Mouse (Mus musculus) cerebellum, adult 18-20 months (tissue): ENCODE measurements at regions not wholly inside any gene's neighbourhood (a gene's known extent, or its start where the extent isn't known, plus 50 kb on each side); places are given as distances from the start of the nearest gene placed in this dataset.

Experiments
- DNase-seq, 2 experiments: peaks; one replicate each; pipeline ENCODE4 v3.0.0; 2021

DNA sequence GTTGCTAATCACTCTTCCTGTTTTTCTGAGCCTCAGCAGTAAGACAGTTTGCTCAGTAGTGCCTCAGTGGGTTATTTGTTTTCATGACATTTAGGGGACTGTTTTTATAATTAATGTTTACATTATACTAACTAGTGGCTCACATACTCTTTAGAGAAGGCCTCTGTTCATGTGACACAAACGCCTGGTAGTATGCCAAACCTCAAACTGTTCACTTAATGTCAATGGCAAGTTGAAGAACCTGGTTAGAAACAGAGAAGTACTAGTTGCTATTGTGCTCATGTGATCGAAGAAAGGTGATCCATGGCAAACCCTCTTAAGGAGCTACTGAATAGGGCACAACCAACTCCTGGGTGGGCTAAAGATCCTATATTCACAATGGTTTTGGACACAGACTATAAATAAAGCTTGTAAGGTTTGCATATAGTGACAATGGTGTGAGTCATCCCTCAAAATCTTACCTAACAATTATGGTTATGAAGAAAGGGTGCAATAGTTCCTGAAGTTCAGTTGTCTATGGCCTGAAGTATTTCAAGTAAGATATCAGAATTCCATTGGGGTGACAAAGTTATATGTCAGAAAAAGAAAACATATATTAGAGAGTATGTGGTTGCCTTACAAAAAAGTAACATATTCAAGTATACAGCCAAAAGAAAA is 340.1 kb upstream of the Dph6 start:
- DNase-seq = no peak

DNA sequence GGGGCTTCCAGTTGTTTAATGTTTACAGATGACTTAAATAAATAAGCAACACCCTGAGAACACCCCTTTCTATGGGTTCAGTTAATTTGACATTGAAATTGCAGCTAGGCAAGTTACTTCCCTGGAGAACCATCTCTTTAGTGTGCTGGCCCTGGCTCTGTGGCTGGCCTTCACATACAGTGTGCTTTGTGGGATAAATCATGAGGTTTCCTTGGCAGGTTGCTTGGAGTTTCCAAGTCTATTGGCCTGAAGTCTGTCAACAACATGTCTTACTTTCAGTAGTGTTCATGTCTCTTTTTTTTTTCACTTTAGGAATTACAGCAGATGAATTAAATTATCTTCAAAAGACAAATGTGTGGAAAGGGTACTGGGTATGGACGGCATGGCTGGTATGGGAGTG is 359.2 kb upstream of the Dph6 start:
- no peak for DNase-seq

- DNase-seq = no peak
Observed at GRCm38 (mm10) chr2:115026777-115027176, 372.0 kb upstream of the Dph6 start.

GRCm38 (mm10) chr2:115031134-115031533 is 376.4 kb upstream of the Dph6 start:
- no peak for DNase-seq

DNA sequence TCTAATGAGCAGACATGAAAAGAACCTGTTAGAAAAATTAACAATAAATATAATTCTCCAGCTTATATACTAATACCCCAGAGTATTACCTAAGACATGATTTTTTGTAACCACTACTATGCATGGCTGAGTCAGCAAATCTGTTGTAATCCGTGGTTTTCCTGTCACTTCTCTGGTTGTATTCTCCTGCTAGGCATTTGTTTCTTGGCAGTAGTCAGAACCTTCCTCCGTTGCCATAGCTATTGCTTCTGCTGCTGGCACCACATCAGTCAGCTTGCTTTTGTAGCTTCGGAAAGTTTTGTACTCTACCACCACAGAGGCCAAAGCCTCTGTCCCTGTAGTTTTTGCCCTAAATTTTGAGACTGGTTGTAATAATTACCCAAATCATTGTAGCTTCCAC is 381.4 kb upstream of the Dph6 start:
- DNase-seq = no peak

DNA sequence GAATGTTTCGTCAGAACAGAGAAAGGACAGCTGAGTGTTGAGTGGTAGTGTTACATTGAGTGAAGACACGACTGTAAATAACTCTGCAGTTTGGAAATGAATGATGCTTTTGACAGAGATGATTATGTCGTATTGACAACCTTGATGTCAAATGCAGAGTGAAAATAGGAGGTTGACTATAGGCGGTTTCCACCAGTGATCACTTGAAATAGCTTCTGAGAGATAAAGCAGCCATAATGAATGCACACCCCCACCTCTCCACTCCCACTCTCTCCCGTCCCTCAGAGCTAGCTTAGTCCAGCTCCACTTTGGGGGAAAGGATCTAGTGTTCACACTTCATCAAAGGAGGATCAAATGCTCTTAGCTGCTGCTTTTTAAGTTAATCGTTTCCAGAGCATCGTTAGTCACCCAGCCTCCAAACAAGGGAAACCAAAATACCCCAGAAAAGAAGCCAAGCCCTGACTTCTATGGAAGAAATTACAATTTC is 387.6 kb upstream of the Dph6 start:
- no peak for DNase-seq

DNA sequence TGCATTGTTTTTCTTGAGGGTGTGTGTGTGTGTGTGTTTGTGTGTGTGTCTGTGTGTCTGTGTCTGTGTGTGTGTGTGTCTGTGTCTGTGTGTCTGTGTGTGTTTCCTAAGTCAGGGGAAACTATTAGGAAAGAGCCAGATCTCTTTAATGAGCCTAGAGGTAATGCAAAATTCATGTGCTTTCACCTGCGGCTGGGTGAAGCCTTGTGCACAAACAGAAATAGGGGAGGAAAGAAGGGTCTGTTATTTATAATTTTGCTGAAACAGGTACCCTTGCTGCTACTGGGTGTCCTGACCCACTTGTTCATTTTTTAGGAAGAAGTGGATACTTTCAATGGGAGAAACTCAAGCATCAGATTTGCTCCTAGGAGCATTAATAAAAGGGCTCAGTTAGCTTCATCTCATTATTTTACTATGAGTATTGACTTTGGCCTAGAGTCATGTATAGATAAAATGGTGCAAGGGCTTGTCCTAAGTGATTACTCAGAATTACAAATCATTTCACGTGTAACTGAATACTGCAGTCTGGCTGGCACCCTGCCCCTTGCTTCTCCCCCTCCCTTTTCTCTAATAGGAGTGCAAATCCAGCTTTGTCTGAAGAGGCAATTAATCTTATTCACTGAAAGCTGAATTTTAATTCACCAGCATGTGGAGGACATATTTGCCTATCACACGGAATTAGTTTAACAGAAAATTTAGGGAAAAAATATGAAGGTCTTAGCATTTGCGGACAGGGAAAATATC is 401.7 kb upstream of the Dph6 start:
- DNase-seq = no peak

DNA sequence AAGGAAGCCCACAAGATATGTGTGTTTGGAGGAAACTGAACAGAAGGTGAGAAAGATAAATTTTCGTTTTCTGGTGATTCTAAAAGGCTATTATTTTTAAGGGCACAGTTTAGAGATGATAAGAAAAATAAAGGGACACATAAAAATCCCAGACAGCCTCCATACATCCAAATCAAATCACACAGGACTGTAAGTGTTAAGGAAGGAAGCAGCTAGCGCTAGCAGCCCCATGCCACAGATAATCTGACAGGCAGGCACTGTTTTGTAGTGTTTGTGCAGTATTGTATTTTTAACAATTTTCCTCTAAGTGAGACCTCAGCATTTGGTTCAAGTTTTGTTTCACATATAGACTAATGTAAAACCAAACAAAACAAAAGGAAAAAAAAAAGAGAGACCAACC is 402.4 kb upstream of the Dph6 start:
- no peak for DNase-seq

DNA sequence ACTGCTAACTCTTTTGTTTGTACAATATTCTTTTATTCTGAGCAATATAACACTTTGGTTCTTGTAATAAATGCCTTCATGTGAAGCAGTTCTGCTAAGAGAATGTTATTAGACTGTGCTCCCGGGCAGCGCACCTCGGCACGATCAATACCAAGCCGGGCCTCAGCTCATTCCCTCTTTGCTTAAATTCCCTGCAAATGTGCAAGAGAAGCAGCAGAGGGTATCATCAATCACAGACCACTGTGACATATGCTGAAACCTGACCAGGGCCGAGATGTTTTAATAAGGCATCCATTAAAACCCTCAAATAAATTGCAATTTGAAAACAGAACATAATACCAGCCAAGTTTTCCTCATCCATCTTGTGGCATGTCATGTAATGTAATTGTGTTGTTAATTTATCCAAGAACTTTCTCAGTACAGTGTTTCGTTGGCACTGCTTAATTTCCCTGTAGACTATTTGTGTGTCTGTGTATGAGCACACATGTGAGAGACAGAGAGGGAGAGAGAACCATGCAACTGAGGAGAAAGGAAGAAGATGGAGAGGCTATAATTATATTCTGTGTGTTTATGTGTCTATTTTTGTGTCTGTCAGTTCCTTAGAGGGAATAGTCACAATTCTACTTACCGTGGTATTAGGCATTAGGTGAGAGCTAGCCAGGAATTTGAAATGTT is 412.9 kb upstream of the Dph6 start:
- DNase-seq = no peak

- DNase-seq = no peak
Observed at GRCm38 (mm10) chr2:115069704-115070103, 414.9 kb upstream of the Dph6 start.

- no peak for DNase-seq
Observed at GRCm38 (mm10) chr2:115070123-115070522, 415.4 kb upstream of the Dph6 start.

DNA sequence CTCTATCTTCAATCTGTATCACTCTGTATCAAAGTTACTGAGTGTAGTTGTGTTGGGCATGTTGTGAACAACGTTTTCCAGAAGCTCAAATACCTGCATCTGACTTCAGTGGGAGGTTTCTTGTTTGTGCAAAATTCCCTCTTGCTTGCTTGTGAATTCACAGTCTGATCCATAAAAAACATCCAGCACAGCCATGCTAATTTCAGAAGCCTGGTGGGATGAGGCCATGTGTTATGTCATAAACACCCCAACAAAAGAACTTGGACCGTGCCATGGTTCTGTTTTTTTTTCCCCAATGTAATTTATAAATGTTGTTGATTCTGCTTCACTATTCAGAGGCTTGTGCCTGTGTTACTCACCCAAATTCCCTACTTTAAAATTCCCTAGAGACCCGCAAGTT is 415.9 kb upstream of the Dph6 start:
- DNase-seq = no peak

DNA sequence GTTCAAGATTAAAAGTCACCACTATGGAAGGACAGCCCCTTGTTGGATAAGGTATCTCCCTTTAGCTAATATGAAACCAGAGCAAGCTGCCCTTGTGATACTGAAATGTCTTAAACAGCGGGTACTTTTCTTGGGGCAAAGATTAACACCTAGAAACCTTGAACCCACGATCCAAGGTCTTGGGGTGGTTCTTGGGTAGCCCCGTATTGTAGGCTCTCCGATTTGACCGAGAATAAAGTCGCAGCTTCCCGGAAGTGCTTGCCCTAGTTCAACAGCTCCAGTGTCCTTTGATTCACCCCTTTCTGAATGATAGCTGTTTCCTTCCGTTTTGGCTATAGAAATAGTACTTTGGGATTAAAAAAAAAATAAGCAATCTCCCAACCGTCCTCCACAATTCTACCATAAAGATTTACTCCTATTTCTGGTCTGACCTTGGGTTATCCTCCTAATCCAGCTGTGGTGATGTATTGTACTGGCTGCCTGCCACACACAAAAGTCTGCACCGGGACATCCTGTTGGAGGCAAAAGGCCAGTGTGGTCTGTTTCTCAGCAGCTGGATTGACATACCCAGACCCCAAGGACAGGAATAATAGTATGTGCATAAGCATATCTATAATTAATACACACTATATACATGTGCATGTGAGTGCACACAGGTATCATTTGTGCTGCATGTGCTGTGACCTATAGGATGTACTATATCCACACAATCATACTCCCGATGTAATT is 427.0 kb upstream of the Dph6 start:
- no peak for DNase-seq

- no peak for DNase-seq
Observed at GRCm38 (mm10) chr2:115082292-115082809, 427.6 kb upstream of the Dph6 start.

DNA sequence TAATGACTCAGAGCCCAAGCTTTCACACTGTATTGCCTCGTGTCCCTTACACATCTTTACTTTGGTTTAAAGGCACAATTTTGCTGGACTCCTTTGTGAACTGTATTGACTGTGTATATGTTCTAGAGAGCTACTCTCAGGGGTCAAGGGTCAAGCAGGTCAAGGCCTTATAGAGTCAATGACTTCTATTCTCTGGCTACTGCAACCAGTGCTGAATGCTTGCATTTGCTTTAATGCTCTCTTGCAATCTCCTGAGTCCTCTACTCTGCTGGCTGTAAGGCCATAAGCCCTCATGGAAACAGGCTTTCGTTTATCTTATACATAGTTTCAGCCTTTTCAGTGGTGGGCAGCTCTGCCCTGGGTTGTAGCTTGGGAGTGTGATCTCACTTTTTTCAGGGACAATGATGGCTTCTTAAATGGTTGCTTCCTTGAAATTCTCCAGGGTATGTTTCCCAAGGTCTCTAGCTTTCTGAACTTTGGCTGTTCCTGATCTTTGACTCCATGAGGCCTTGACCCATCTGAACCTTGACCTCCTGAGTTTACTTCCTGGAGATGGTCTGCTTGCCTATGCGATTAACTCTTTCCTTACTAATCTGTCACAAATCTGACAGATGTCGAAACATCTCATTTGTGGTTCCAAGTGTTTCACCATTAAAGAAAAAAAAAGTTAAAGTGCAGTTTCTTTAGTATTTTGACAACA is 433.8 kb upstream of the Dph6 start:
- no peak for DNase-seq

- no peak for DNase-seq
Observed at GRCm38 (mm10) chr2:115090430-115091175, 435.8 kb upstream of the Dph6 start.

GRCm38 (mm10) chr2:115095351-115095750 is 440.6 kb upstream of the Dph6 start:
- DNase-seq = no peak

- DNase-seq = no peak
Observed at GRCm38 (mm10) chr2:115101501-115101900, 446.7 kb upstream of the Dph6 start.

GRCm38 (mm10) chr2:115119429-115120205 is 461.9 kb upstream of the BC052040 start:
- no peak for DNase-seq

DNA sequence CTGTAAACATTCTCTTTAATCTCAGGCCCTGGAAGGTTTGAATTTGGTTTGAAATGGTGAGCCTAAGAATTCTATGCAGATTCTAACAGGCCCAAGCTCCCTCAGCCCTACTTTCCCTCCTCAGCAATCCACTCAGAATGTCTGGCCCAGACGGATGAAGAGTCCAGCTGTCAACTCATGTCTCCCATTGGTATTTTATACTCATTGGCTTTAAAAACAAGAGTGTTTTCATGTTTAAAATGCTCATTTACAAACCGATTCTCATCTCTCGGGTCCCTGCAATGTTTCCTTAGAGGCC is 461.4 kb upstream of the BC052040 start:
- no peak for DNase-seq
